Mouse (Mus musculus) liver, adult 2 months (tissue): ENCODE measurements around the gene Inhbb. TPM values are rescaled to one million over a fixed set of nuclear protein-coding genes. Genes with fewer than 3 reads are reported as not detected.

Source experiments
- DNase-seq: peaks from one replicate; pipeline ENCODE4 v3.0.0-alpha.2; 2011; ENCODE audit warnings: low read depth, low spot score; ENCODE audit errors: extremely low read depth
- H3K27ac ChIP-seq: fragments of 200-500 bp; replicated peaks from 2 replicates; pipeline ENCODE4 v1.5.1; 2012; ENCODE audit warnings: low read depth, mild to moderate bottlenecking, control low read depth, inconsistent platforms, low read length; ENCODE audit not compliant: insufficient read depth
- H3K27me3 ChIP-seq: fragments of 200-500 bp; 2 replicates; pipeline ENCODE4 v1.6.1; 2012; ENCODE audit warnings: mild to moderate bottlenecking, moderate library complexity, low read length, inconsistent platforms; ENCODE audit not compliant: control insufficient read depth, insufficient read depth
- H3K36me3 ChIP-seq: fragments of 200-500 bp; 2 replicates; pipeline ENCODE4 v1.6.1; 2012; ENCODE audit warnings: low read length, inconsistent platforms; ENCODE audit not compliant: control insufficient read depth, insufficient read depth
- H3K4me1 ChIP-seq: fragments of 200-500 bp; 2 replicates; pipeline ENCODE4 v1.6.1; 2011; ENCODE audit warnings: low read length; ENCODE audit not compliant: control insufficient read depth, insufficient read depth
- H3K4me3 ChIP-seq: fragments of 200-500 bp; 2 replicates; pipeline ENCODE4 v1.5.1; 2011; ENCODE audit warnings: low read depth, mild to moderate bottlenecking, control low read depth, low read length, moderate library complexity; ENCODE audit not compliant: insufficient read depth
- H3K79me2 ChIP-seq: fragments of 200-500 bp; 2 replicates; pipeline ENCODE4 v1.6.1; 2012; ENCODE audit warnings: inconsistent platforms, mild to moderate bottlenecking, low read length, moderate library complexity; ENCODE audit not compliant: control insufficient read depth, insufficient read depth
- H3K9ac ChIP-seq: fragments of 200-500 bp; 2 replicates; pipeline ENCODE4 v1.6.1; 2012; ENCODE audit warnings: low read depth, mild to moderate bottlenecking, control low read depth, inconsistent platforms, low read length
- CTCF ChIP-seq: fragments of 200-500 bp; IDR thresholded peaks from 2 replicates; pipeline ENCODE4 v1.5.1; 2011; ENCODE audit warnings: low read depth, low read length, control low read depth
- POLR2A ChIP-seq: fragments of 200-500 bp; IDR thresholded peaks from 2 replicates; pipeline ENCODE4 v1.6.1; 2011; ENCODE audit warnings: low read length, control low read depth; ENCODE audit not compliant: insufficient read depth; ENCODE audit errors: extremely low read depth
- WGBS: fragments of 180-500 bp; shearing (Covaris S2); methylation state at CpG from one replicate; pipeline ENCODE4 v1.1.7; 2018; 5-methylcytosine and 5-hydroxymethylcytosine counted together
- polyA plus RNA-seq: library from polyadenylated mRNA; depleted of rRNA; stranded (reverse); fragments of >200 nt; gene quantifications from 2 replicates; pipeline ENCODE4 v1.2.3, GENCODE M21; 2012; rRNA removed
- total RNA-seq: library from RNA; depleted of rRNA; stranded (reverse); fragments of >200 nt; gene quantifications from 2 replicates; pipeline ENCODE4 v1.2.3, GENCODE M21; 2014; rRNA removed

Gene Inhbb
- total and polyA plus RNA-seq, 2 experiments: 0.37 to 0.42 TPM

DNA sequence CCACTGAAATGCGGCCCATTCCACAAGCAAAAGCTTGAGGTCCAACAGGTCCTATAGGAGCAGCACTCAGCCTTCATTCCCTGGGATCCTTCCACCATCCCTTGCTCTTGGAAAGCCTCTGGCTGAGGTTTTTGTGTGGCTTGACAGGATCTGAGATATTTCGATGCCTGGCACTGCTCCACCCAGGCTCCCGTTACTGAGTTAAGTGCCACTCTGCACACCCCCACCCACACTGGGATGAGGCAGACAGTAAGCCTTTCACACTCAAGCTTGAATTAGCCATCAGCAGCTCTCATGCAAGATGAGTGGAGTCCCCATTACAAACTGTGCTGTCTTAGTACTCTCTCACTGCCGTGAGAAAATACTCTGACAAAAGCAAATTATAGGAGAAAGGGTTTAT, 41.4 kb downstream of the Inhbb start:
- Histone ChIP-seq H3K9ac (no peak overlapping the region), H3K27ac (no peak overlapping the region), H3K79me2 (no peaks in the 10 kb centered on the region), H3K4me3 (no peak overlapping the region), H3K27me3 (no peaks in the 10 kb centered on the region), H3K36me3 (no peaks in the 10 kb centered on the region), H3K4me1 (no peaks in the 10 kb centered on the region)
- 97% methylated on average over 4 of the region's 4 CpGs for WGBS
- no peak for TF ChIP-seq CTCF
- TF ChIP-seq POLR2A: no peak
- no peak for DNase-seq

DNA sequence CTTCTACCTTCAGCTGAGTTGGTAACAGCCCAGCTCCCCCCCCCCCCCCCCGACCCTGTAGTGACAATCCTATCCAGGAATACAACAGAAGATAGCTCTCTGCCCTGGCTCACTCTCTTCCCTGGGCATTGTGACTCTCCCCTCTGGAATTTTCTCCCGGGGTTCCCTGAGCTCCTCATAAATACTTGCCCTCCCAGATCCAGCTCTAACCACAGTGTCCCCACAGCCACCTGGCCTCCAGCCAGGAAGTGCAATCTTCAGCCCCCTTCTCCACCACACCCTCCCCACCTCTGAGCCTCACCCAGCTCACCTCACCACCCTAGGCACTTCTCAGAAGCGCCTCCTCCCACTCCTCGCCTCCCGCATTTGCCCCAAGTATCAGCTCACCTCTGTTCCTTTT, 46.7 kb downstream of the Inhbb start:
- no peaks in the 10 kb centered on the region for H3K79me2 ChIP-seq
- H3K36me3 ChIP-seq: no peaks in the 10 kb centered on the region
- no peak overlapping the region for H3K9ac ChIP-seq
- no peaks in the 10 kb centered on the region for H3K4me1 ChIP-seq
- 83% methylated on average over 5 of the region's 5 CpGs for WGBS
- no peak for TF ChIP-seq CTCF
- TF ChIP-seq POLR2A: no peak
- H3K4me3 ChIP-seq: no peak overlapping the region
- DNase-seq: no peak
- no peaks in the 10 kb centered on the region for H3K27me3 ChIP-seq
- H3K27ac ChIP-seq: no peak overlapping the region

DNA sequence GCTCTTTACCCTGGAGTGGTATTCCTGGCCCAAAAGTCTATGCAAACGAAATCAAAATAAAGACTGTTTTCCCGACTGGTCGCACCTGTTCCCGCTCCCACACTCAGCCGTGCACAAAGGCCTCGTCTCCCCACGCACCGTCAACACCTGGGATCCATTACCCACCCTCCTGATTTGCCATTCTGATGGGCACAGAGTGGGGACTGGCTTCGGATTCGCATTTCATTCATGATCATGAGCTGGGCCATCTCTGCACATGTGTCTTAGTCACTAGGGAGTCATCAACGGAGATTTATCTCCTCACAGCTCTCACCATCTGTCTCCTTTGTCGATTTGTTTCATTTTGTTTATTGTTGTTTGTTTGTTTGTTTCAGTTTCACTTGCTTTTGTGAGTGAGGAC, 54.5 kb downstream of the Inhbb start:
- Histone ChIP-seq H3K79me2 (no peaks in the 10 kb centered on the region), H3K36me3 (no peaks in the 10 kb centered on the region), H3K4me1 (no peaks in the 10 kb centered on the region), H3K4me3 (no peak overlapping the region), H3K27me3 (no peaks in the 10 kb centered on the region), H3K9ac (no peak overlapping the region), H3K27ac (no peak overlapping the region)
- TF ChIP-seq CTCF (no peak), POLR2A (no peak)
- WGBS: 93% methylated on average over 12 of the region's 12 CpGs
- no peak for DNase-seq

DNA sequence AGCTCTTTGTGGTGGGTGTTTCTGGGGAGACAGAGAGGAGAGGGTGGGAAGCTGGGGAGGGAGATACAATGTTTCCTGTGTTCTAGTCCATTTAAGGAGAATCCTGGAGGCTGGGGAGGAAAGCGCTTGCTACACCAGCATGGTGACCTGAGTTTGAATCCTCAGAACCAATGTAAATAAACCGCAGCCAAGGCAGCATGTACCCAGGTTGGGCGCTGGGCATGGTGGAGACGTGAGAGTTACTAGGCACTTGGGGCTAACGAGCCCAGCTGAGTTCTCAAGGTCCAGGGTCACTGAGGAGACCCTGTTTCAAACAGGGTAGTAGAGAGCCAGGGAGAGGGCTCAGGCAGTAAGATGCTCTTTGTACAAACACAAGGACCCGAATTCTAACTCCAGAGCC, 55.7 kb downstream of the Inhbb start:
- no peak for DNase-seq
- no peak overlapping the region for H3K4me3 ChIP-seq
- H3K27ac ChIP-seq: no peak overlapping the region
- no peaks in the 10 kb centered on the region for H3K4me1 ChIP-seq
- no peak overlapping the region for H3K9ac ChIP-seq
- TF ChIP-seq CTCF: no peak
- no peak for TF ChIP-seq POLR2A
- WGBS: 75% methylated on average over 6 of the region's 6 CpGs
- H3K36me3 ChIP-seq: no peaks in the 10 kb centered on the region
- H3K27me3 ChIP-seq: no peaks in the 10 kb centered on the region
- no peaks in the 10 kb centered on the region for H3K79me2 ChIP-seq

Other genes with a start within 250 kb of the Inhbb start
- 12.8 and 14.8 TPM in 2 replicates for gene Ralb, start 82.5 kb upstream of the Inhbb start, total RNA-seq
- 9.0 and 9.3 TPM in 2 replicates for gene Ralb, start 82.5 kb upstream of the Inhbb start, polyA plus RNA-seq
- 6.6 and 7.4 TPM in 2 replicates for gene Tmem185b, start 103.9 kb upstream of the Inhbb start, total RNA-seq
- gene Tmem185b, start 103.9 kb upstream of the Inhbb start, polyA plus RNA-seq: 12.6 and 14.2 TPM in 2 replicates
- 38.0 and 47.3 TPM in 2 replicates for gene Epb41l5, start 226.8 kb upstream of the Inhbb start, total RNA-seq
- gene Epb41l5, start 226.8 kb upstream of the Inhbb start, polyA plus RNA-seq: 14.9 and 18.8 TPM in 2 replicates